Mouse (Mus musculus) thymus, postnatal 0 days (tissue): Measurements from ENCODE around the gene Wnt2. TPM values are rescaled to one million over a fixed set of nuclear protein-coding genes. Genes with fewer than 3 reads are reported as not detected.

Experiments
- DNase-seq: peaks from one replicate; pipeline ENCODE4 v3.0.0-alpha.2; 2015; ENCODE audit warnings: low spot score
- polyA plus RNA-seq: library from polyadenylated mRNA; unstranded; fragments of >200 nt; fragmentation: Nextera tagmentation; extraction: Ambion mirVana; gene quantifications from 2 replicates; pipeline ENCODE4 v1.2.1, GENCODE M21; 2015

Wnt2 gene
- polyA plus RNA-seq, 1 experiment from 2014 or later = 0.77 TPM

DNA sequence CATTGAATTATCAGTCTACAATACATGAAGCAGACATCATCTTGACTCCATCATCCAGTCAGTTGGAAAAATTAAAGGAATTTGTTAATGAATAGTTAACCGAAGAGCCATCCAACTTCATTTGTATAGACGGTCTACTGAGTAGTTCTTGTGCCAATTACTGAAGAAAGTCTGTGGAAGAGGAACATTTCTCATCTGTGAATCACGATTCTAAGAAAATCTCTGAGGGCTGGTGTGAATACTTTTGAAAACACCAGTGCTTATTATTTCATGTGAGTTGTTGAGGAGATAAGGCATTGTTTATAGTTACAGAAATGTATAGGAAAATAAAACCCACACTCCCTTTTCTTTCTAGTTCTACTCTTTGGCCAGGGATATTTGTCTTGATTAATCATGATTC is 51.5 kb downstream of the Wnt2 start:
- DNase-seq = no peak

DNA sequence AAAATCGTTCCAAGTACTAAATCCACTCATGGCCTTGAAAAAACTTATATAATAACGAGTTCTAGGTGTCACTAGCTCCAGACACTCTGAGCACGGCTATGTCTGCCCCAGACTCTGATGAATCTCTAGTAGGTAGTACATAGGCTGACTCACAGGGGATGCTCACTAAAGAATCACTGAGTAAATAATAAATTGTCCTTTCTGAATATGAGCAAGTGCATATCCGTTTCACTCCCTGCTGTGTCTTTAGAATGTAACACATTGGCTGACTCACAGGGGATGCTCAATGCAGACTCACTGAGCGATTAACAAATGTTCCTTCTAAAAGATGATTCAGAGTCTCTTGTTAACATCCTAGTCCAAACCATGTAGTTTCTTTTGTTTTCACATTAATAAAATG is 52.1 kb downstream of the Wnt2 start:
- no peak for DNase-seq

DNA sequence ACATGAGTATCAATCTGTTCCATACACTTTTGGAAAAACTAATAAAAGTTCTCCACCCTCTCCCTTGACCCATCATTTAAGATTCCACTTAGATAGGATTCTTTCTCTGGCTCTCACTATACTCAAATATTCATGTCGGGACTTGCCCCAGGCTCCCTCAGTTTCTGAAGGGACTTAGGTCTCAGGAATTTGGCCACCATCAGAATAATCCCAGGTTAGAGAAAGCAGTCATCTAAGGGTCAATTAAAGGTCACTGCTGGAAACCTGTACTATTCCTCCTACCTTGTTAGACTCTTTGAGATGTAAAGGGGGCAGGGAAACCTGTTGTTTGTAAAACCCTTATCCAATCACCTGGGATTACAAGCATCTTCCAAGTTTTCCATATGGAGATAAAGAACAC is 53.2 kb downstream of the Wnt2 start:
- DNase-seq = no peak

DNA sequence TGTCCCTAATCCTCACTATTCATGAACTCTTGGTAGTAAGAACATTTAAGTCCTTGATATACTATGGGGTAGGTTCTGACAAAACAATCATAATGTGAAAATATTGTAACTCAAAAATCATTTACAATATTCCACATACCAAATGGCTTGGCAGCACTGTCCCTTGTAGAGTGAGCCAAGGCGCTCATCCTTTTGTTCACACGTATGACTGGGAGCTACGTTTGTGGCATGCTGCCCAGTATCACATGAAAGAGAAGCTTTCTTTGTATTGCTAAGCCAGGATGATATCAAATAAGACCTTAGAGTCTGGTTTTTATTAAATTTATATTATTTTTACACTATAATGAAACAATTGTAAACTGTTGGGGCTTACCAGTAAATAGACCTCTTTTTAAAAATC is 56.0 kb downstream of the Wnt2 start:
- DNase-seq = no peak

DNA sequence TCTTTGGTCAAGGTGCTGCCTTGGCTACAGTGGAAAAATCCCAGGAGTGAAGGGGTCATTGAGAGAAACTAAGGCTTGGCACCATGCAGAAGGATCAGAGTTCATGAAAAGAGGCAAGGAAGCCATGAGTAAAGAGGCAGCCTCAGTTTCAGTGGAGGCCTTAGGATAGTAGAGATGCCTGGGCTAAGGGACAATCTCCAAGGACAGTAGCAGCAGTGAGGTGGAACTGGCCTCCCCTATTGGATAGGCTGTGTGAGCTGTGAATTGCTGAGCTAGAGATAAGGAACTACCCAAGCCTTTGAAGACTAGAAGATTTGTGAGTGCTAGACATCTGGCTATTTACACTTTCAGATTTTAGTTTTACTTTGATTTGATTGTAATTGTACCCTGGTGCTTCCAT is 59.0 kb downstream of the Wnt2 start:
- no peak for DNase-seq

DNA sequence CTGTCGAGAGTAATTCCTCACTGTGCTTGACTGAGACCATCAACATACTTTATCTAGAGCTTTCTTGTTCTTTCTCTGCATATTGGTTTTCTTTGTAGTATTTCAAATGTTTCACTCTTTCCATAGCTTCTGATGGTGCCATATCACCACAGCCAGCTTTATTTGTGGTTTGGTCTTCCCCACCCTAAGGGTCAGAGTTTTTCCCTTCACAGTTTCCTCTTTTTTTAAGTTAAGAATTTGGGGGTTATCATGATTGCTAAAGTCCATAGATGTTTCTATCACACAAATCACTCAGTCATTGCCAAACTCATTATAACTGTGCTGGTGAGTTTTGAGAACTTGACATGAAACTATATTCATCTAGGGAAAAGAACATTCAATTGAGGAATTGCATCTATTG is 60.6 kb downstream of the Wnt2 start:
- no peak for DNase-seq

DNA sequence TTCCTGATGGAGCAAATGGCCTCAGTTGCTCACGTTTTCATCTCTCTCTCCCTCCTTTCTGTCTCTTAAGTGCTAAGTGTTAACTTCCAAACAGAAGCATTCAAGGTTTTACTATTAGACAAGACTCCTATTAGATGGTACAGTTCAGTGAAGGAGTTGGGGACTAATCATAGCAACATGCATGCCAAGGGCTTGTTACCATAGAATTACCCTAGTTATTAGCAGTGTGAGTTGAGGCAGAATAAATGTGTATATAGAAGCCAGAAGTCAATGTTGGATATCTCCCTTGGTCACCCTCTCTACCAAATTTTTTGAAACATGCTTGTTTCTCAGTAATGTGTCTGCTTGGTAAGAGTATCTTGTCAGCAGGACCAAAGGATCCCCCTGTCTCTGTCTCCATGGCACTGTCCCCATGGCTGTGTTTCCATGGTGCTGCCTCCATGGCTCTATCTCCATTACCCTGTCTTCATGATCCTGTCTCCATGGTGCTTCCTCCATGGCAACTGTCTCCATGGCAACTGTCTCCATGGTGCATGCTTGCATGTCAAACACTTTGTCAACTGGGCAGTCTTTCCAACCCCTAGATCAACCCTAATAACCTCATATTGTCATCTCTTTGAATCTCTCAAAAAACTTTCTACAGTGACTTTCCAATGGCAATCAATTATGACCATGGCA is 61.8 kb downstream of the Wnt2 start:
- no peak for DNase-seq

DNA sequence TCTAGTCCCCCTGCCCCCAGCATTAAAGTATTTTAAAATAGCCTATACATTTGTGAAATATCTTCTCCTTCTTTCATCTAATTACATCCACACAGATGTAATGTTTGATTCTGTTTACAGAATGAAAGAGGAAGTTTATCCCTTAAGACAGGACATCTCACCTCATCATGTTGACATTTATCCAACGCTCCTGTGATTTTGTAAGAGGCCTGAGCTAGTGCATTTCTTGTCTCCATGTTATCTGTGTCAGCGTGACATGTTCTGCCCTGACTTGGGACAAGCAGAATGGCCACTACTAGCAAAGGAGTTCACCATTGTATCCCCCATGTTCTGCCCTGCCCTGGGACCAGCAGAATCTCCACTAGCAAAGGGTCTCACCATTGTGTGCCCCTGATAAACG is 66.9 kb downstream of the Wnt2 start:
- DNase-seq = no peak

DNA sequence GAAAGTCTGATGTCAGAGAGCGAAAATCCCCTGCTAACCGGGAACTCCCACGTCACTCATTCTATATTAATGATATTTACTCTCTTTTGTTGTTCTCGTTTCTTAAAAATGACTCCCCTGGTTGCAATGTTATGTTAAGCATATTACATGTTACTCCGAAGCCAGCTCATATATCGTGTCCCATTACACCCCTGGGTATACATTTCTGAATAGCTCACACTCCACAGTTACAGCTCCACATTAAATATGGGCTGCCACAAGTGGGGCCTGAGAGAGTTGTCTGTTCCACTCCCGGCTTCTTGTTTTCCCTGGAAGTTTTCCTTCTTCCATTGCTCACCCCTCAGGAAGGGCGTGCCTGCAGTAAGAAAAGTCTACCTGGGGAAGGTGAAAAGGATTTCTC is 78.6 kb downstream of the Wnt2 start:
- no peak for DNase-seq

DNA sequence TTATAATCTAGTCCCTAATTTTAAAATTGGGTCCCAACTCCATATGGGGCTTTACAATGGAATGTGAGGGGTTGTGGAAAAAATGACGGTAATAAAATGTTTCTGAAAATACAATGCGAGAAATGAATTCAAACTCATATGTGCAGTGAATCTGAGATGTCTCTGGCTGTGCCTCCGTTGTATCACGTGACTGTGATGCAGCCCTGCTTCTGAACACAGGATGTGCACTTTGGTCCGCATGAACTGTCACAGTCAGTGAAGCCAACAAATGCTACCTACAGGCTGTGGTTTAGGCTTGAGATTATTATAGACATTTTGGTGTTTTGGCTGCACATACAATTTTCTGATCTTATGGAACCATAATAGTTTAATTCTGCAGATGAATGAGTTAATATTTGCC is 81.3 kb downstream of the Wnt2 start:
- DNase-seq = no peak

DNA sequence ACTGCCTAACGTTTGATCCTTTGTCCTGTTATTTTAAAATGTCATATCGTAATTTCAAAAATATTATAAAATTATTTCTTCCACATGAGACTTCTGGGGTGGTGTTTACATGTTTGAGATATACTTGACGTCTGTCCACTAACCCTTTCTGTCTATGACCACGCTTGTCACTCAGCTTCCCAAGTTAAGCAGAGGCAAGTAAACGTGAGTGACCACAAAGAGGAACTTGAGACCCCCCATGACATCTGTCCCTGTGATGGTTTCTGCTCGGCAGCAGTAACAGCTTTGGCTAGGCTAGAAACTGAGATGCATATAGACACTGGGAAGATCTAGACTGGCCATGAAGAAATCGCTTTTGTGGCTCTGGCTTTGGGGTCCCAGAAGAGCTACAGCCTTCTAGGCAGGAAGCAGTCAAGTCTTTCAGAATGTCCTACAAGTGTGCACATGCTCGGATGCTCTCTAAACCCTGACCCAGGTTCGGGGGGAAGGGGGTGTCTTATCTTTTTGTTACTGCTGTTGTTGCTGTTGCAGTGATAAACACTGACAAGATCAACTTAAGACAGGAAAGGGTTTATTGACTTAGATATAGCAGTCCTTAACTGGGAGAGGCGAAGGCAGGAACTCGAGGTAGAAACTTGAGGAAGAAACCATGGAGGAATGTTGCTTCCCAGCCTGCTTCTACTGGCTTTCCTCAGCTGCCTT is 83.1 kb downstream of the Wnt2 start:
- no peak for DNase-seq

DNA sequence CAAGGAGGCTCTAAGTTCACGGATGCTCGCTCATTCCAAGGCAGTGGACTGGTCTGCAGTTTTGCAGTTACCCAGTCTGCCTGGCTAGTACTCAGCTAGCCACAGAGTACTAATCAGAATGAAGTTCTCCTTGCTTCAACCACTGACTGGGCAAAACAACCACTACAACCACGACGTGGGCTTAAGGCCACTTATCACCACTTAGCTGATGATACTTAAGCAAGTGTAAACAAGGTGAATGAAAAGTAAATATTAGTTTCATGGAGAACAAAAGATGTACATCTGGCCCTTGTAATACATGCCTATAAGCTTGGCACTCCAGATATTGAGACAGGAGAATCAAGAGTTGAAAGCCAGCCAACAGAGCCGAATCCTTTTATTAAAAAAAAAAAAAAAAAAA is 83.9 kb downstream of the Wnt2 start:
- no peak for DNase-seq

DNA sequence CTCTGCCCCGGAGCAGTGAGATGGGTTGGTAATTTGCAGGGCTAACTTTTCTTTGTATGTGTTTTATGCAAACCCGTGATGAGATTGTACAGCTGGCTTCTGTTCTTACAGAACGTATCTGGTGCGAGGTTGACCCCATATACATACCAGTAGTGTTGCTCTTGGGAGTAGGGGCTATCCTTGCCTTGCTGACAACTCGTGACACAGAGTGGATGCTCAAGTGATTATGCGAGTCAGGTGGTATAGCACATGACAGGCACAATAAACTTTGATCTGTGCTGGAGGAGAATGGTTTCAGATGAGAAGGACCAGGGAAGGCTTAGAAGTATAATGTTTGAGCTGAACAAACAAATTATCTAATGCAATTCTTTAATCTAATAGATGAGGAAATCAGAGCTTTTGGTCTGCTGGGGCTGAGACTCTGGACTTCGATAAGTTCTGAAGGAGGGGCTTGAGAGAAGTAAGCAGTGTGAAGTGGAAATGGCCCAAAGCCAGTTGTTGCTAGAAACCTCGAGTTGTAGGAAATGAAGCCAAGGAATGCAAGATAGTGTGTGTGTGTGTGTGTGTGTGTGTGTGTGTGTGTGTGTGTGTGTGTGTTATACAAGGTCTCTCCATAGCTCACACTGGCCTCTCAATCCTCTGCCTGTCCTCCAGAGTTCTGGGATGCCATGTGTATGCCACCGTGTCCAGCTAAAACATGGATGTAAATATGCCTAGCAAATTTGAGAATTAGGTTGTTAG is 86.3 kb downstream of the Wnt2 start:
- no peak for DNase-seq

DNA sequence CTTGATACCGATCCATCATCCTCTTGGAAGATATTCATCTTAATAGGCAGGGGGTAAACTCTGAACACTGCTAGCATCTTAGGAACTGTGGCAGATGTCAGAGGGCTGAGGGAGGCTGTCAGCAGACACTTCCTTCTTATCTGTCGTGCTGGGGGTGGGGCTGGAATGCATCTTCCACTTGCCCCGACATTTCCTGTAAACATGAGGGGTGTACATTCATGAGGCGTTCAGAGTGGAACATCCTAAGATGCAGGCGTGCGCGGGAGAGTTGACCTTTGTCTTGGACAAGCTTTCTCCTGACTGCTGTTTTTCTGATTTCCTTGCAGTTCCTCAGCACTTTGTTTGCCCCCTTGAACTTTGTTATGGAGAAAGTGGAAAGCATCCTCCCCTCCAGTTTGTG is 88.0 kb downstream of the Wnt2 start:
- no peak for DNase-seq

DNA sequence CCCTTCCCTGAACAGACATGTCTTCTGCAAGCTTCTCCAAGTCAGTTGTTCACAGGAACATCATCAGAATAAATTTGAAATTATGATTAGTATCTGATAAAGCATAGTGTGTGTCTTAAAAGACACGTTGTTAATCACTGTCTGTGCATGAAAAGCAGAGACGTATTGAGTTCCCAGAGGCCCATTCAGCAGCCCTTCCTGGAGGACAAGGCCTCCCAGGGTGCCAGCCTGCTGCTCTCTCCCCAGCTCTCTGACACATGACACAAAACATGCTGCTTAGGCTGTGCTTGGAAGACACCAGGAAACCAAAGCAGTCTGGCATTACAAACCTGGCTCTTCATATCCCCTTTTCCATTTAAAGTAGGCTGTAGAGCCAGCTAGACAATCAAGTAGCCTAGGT is 88.5 kb downstream of the Wnt2 start:
- no peak for DNase-seq

Other genes starting within 250 kb of the Wnt2 start
- 0.12 and 0.34 TPM in 2 replicates for gene Asz1, start 78.5 kb upstream of the Wnt2 start, polyA plus RNA-seq
- gene Cftr, start 140.1 kb upstream of the Wnt2 start, polyA plus RNA-seq = 0.17 and 0.22 TPM in 2 replicates